Mouse (Mus musculus) forebrain, embryonic 15.5 days (tissue): ENCODE measurements around the gene Spesp1. TPM values are rescaled to one million over a fixed set of nuclear protein-coding genes. Genes with fewer than 3 reads are reported as not detected.

Experiments used
- ATAC-seq: fragments of 200-750 bp; cut with Nextera tagmentation; replicated peaks from 2 replicates; pipeline ENCODE4 v1.8.0; 2017; ENCODE audit warnings: mild to moderate bottlenecking, moderate TSS enrichment, moderate library complexity
- H3K27ac ChIP-seq: fragments of 300-500 bp; sonication (generic); replicated peaks from 2 replicates; pipeline ENCODE4 v1.5.1; 2015; ENCODE audit warnings: mild to moderate bottlenecking, inconsistent platforms
- H3K27me3 ChIP-seq: fragments of 300-500 bp; sonication (generic); 2 replicates; pipeline ENCODE4 v1.6.1; 2015; ENCODE audit warnings: inconsistent platforms
- H3K36me3 ChIP-seq: fragments of 300-500 bp; sonication (generic); 2 replicates; pipeline ENCODE4 v1.6.1; 2015; ENCODE audit warnings: mild to moderate bottlenecking, inconsistent platforms
- H3K4me1 ChIP-seq: fragments of 300-500 bp; sonication (generic); 2 replicates; pipeline ENCODE4 v1.6.1; 2015; ENCODE audit warnings: inconsistent platforms
- H3K4me2 ChIP-seq: fragments of 300-500 bp; sonication (generic); replicated peaks from 2 replicates; pipeline ENCODE4 v1.6.1; 2015; ENCODE audit warnings: mild to moderate bottlenecking, inconsistent platforms
- H3K4me3 ChIP-seq: fragments of 300-500 bp; sonication (generic); 2 replicates; pipeline ENCODE4 v1.5.1; 2015; ENCODE audit warnings: mild to moderate bottlenecking, inconsistent platforms
- H3K9ac ChIP-seq: fragments of 300-500 bp; sonication (generic); replicated peaks from 2 replicates; pipeline ENCODE4 v1.6.1; 2015; ENCODE audit warnings: mild to moderate bottlenecking, inconsistent platforms
- H3K9me3 ChIP-seq: fragments of 300-500 bp; sonication (generic); 2 replicates; pipeline ENCODE4 v1.6.1; 2016; ENCODE audit warnings: inconsistent platforms
- WGBS: fragments of 180-500 bp; shearing (Covaris S2); methylation state at CpG from one replicate; pipeline ENCODE4 v1.1.7; 2015; ENCODE audit warnings: mixed read lengths; 5-methylcytosine and 5-hydroxymethylcytosine counted together
- polyA plus RNA-seq: library from polyadenylated mRNA; unstranded; fragments of >200 nt; fragmentation: Nextera tagmentation; extraction: Ambion mirVana; gene quantifications from 2 replicates; pipeline ENCODE4 v1.2.1, GENCODE M21; 2015

Gene Spesp1
- polyA plus RNA-seq: not detected in 2 replicates

DNA sequence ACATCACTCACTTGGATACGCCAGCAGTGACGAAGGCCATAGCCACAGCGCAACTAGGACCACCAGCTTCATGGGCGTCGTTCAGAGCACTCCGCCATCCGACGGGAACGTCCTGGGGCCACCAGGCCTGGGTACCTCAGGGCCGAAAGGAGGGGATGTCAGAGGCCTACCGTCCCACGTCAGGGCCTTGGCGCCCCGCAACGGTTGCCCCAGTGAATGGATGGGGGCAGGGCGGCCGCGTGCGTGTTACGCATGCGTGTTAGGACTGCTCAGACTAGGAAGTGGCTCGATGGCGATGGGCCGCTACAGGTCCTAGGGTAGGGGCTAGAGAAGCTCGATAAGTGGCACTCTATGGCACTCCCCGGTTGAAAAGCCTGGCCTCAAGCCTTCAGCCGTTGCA lies at the start of gene Spesp1:
Gene Spesp1 (minus strand): TSS at position 218 of the 400 bp plus-strand sequence.
- Histone ChIP-seq H3K9me3 (no peaks in the 10 kb centered on the region), H3K9ac (no peak within 1 kb of the TSS), H3K4me3 (no peak within 1 kb of the TSS), H3K27ac (no peak within 1 kb of the TSS), H3K36me3 (no peaks in the 10 kb centered on the region), H3K4me2 (no peak within 1 kb of the TSS), H3K27me3 (no peaks in the 10 kb centered on the region), H3K4me1 (no peaks in the 10 kb centered on the region)
- no peak for ATAC-seq
- WGBS: 90% methylated on average over 27 of the region's 27 CpGs

- H3K4me3 ChIP-seq: no peak overlapping the region
- no peak overlapping the region for H3K4me2 ChIP-seq
- 71% methylated on average over 3 of the region's 3 CpGs for WGBS
- H3K27me3 ChIP-seq: no peaks in the 10 kb centered on the region
- no peaks in the 10 kb centered on the region for H3K4me1 ChIP-seq
- no peak overlapping the region for H3K9ac ChIP-seq
- no peak overlapping the region for H3K27ac ChIP-seq
- H3K9me3 ChIP-seq: no peaks in the 10 kb centered on the region
- no peak for ATAC-seq
- no peaks in the 10 kb centered on the region for H3K36me3 ChIP-seq
Observed at GRCm38 (mm10) chr9:62325965-62326364, 44.0 kb upstream of the Spesp1 start.

- no peak overlapping the region for H3K4me3 ChIP-seq
- H3K27ac ChIP-seq: no peak overlapping the region
- H3K36me3 ChIP-seq: no peaks in the 10 kb centered on the region
- H3K9me3 ChIP-seq: no peaks in the 10 kb centered on the region
- H3K4me2 ChIP-seq: no peak overlapping the region
- 60% methylated on average over 1 of the region's 1 CpGs for WGBS
- H3K4me1 ChIP-seq: no peaks in the 10 kb centered on the region
- no peak for ATAC-seq
- no peaks in the 10 kb centered on the region for H3K27me3 ChIP-seq
- H3K9ac ChIP-seq: no peak overlapping the region
Observed at GRCm38 (mm10) chr9:62323816-62324215, 41.8 kb upstream of the Spesp1 start.

DNA sequence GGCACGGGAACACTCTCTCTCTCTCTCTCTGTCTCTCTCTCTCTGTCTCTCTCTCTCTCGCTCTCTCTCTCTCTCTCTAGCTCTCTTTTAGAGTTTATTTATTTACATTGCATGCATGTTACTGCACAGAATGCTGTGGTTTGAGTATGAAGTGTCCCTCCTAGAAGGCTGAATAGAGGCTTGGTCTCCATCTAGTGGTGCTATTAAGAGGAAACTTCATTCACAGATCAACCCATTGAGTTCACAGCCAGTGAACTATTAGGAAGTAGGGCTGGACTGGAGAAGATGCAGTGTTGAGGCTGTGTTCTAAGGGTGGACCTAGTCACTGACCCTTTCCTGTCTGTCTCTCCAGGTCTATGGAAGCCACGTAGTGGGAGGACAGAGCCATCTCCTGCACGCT lies 36.7 kb upstream of the Spesp1 start:
- H3K27ac ChIP-seq: no peak overlapping the region
- WGBS: 80% methylated on average over 4 of the region's 4 CpGs
- H3K4me1 ChIP-seq: no peaks in the 10 kb centered on the region
- no peak overlapping the region for H3K4me2 ChIP-seq
- no peaks in the 10 kb centered on the region for H3K9me3 ChIP-seq
- no peak for ATAC-seq
- no peak overlapping the region for H3K9ac ChIP-seq
- H3K4me3 ChIP-seq: no peak overlapping the region
- H3K36me3 ChIP-seq: no peaks in the 10 kb centered on the region
- no peaks in the 10 kb centered on the region for H3K27me3 ChIP-seq

GRCm38 (mm10) chr9:62315556-62315955 lies 33.5 kb upstream of the Spesp1 start:
- Histone ChIP-seq H3K9me3 (no peaks in the 10 kb centered on the region), H3K36me3 (no peaks in the 10 kb centered on the region), H3K4me3 (no peak overlapping the region), H3K9ac (no peak overlapping the region), H3K27ac (no peak overlapping the region), H3K4me2 (no peak overlapping the region), H3K27me3 (no peaks in the 10 kb centered on the region), H3K4me1 (no peaks in the 10 kb centered on the region)
- 93% methylated on average over 6 of the region's 6 CpGs for WGBS
- ATAC-seq: no peak

- WGBS: 9% methylated on average over 1 of the region's 1 CpGs
Observed at GRCm38 (mm10) chr9:62296891-62297290, 14.9 kb upstream of the Spesp1 start.

DNA sequence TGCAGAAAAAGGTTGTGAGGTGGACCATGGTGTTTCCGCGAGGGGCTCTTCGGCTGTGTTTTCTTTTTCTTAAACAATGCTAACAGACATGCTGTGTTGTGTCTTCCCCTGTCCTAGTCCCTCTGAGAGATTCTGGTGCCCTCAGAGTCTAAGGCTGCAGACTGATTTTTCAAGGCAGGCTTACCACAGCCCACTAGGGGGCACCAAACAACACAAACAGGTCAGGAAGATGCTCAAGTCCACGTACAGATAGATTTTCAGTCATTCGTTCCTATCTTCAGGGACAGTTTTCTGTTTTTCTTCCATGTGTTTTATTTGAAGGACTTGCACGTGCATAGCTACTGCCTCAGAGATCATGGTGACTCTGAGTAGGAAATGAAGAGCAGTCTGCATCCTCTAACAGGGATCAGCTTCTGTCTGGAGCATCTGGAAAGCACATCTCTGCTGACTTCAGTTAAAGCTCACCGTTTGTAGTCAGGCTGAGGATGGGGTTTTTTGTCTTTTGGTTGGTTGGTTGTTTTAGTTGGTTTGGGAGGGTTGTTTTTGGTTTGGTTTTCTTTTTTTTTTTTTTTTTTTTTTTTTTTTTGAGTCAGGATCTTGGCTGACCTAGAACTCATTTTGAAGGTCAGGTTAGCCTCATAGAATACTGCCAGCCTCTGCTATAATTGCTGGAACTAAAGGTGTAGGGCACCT lies 13.1 kb upstream of the Spesp1 start:
- Histone ChIP-seq H3K4me1 (no peaks in the 10 kb centered on the region; the same call in 1 of the 2 replicates), H3K27ac (no peak overlapping the region), H3K4me2 (no peak overlapping the region), H3K9ac (no peak overlapping the region), H3K4me3 (no peak overlapping the region), H3K9me3 (no peaks in the 10 kb centered on the region), H3K36me3 (no peaks in the 10 kb centered on the region), H3K27me3 (no peaks in the 10 kb centered on the region)
- WGBS: 31% methylated on average over 7 of the region's 7 CpGs
- no peak for ATAC-seq

More at GRCm38 (mm10) chr9:62296891-62297290, 14.9 kb upstream of the Spesp1 start:
- no peak overlapping the region for H3K4me3 ChIP-seq
- H3K36me3 ChIP-seq: no peaks in the 10 kb centered on the region
- no peak overlapping the region for H3K9ac ChIP-seq
- H3K27ac ChIP-seq: no peak overlapping the region
- no peak for ATAC-seq
- H3K9me3 ChIP-seq: no peaks in the 10 kb centered on the region
- H3K4me2 ChIP-seq: no peak overlapping the region
- no peaks in the 10 kb centered on the region for H3K27me3 ChIP-seq
- no peaks in the 10 kb centered on the region; the same call in 1 of the 2 replicates for H3K4me1 ChIP-seq

GRCm38 (mm10) chr9:62287633-62288025 lies 5.6 kb upstream of the Spesp1 start:
- Histone ChIP-seq H3K27me3 (no peaks in the 10 kb centered on the region), H3K36me3 (no peaks in the 10 kb centered on the region), H3K27ac (no peak overlapping the region), H3K4me3 (no peak overlapping the region), H3K4me1 (no peaks in the 10 kb centered on the region), H3K4me2 (no peak overlapping the region), H3K9ac (no peak overlapping the region), H3K9me3 (no peaks in the 10 kb centered on the region)
- 77% methylated on average over 4 of the region's 4 CpGs for WGBS
- no peak for ATAC-seq

DNA sequence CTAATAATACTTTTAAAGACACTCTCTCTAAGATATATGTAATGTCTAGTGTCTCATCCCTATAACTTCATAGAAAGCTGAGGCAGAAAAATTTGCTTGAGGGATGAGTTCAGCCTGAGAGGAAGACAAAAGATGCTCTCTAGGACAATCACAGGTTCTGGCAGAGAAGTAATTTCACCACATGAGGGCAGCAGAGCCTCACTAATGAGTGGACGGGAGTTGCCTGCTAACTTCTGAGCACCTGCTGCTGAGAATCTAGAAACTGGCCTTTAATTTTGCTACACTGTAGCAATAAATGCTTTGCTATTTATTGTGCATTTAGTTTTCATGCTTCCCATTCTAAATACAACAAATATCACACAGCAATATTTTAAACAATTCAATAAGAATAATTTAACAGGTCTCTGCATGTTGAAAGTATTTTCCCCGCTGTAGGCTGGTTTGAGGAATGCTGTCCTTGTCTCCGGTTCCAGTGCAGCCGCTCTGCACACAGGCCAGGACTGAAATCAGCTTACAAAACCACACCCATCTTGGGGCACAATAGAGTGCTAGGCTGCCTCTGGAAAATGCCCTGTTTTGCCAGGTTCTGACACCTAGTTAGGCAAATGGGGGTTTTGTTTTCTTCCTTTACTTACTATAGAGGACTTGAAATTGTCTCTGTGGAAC lies 5.1 kb upstream of the Spesp1 start:
- H3K27me3 ChIP-seq: no peaks in the 10 kb centered on the region
- H3K36me3 ChIP-seq: no peaks in the 10 kb centered on the region
- WGBS: 29% methylated on average over 4 of the region's 4 CpGs
- no peak for ATAC-seq
- no peak overlapping the region for H3K4me3 ChIP-seq
- no peaks in the 10 kb centered on the region for H3K9me3 ChIP-seq
- H3K9ac ChIP-seq: no peak overlapping the region
- no peak overlapping the region for H3K27ac ChIP-seq
- no peaks in the 10 kb centered on the region for H3K4me1 ChIP-seq
- no peak overlapping the region for H3K4me2 ChIP-seq

DNA sequence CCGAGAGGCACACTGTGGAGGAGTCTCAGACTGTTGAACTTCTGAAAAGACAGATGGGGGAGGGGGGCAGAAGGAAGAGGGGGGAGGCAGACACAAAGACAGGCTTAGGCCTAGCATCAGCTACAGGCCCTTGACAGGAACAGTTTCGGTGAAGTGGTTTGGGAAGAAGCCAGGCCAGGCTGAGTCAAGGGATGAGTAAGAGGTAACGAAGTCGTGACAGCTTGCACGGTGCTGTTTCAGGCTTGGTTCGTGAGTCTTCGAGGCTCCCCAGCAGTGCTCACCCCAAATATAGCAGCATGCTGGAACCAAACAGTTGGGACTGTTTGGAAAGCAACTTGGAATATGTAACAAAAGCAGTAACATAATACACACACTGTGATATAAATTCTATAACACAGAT lies 2.3 kb upstream of the Spesp1 start:
- no peak for ATAC-seq
- no peaks in the 10 kb centered on the region for H3K9me3 ChIP-seq
- 64% methylated on average over 7 of the region's 7 CpGs for WGBS

GRCm38 (mm10) chr9:62276899-62277298 lies 5.1 kb downstream of the Spesp1 start:
- no peaks in the 10 kb centered on the region for H3K27me3 ChIP-seq
- H3K4me1 ChIP-seq: no peaks in the 10 kb centered on the region
- 56% methylated on average over 4 of the region's 4 CpGs for WGBS
- H3K4me3 ChIP-seq: no peak overlapping the region
- H3K4me2 ChIP-seq: no peak overlapping the region
- no peak for ATAC-seq
- H3K9ac ChIP-seq: no peak overlapping the region
- no peaks in the 10 kb centered on the region for H3K36me3 ChIP-seq
- H3K9me3 ChIP-seq: no peaks in the 10 kb centered on the region
- H3K27ac ChIP-seq: no peak overlapping the region

More for the DNA sequence above, 2.3 kb upstream of the Spesp1 start:
- Histone ChIP-seq H3K4me1 (no peaks in the 10 kb centered on the region), H3K9ac (no peak overlapping the region), H3K27ac (no peak overlapping the region), H3K4me3 (no peak overlapping the region), H3K27me3 (no peaks in the 10 kb centered on the region), H3K36me3 (no peaks in the 10 kb centered on the region), H3K4me2 (no peak overlapping the region)

DNA sequence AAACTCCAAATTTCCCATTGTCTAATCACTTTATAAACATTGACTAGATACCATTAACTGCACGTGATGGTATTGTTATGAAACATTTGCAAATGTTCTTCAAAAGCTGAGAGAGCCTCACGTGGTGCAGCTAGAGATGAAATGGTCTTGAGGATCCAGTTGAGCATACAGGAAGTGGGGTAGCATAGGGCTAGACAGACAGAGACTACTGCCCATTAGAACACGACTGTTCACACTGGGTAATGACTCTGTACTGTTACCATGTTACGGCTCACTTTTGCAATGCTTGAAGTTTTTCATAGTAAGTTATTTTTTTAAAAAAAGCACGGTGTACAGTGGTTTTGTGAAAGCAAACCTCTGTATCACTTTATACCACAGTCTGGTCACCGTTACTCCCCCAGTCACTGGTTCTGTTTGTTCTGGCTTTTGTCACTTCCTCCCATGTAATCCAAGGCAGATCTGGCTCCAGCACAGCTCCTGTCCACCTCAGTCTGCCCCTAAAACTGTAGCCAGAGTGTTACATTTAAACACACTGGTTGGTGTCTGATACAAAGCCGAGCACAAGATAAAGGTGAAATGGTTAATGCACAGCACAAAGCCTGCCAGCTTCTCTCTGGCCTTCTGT lies 11.1 kb downstream of the Spesp1 start:
- H3K9ac ChIP-seq: no peak overlapping the region
- no peaks in the 10 kb centered on the region for H3K4me1 ChIP-seq
- H3K9me3 ChIP-seq: no peaks in the 10 kb centered on the region
- ATAC-seq: no peak
- H3K36me3 ChIP-seq: no peaks in the 10 kb centered on the region
- H3K4me2 ChIP-seq: no peak overlapping the region
- H3K4me3 ChIP-seq: no peak overlapping the region
- no peaks in the 10 kb centered on the region for H3K27me3 ChIP-seq
- H3K27ac ChIP-seq: no peak overlapping the region
- WGBS: 73% methylated on average over 7 of the region's 7 CpGs
